Mouse (Mus musculus): ENCODE results near the gene Hnrnpl. TPM values are rescaled to one million over a fixed set of nuclear protein-coding genes. Genes with fewer than 3 reads are reported as not detected.

Hnrnpl gene
- polyA plus RNA-seq (2015; fragmentation: Nextera tagmentation; extraction: Ambion mirVana): 69.0 and 80.7 TPM in 2 replicates

DNA sequence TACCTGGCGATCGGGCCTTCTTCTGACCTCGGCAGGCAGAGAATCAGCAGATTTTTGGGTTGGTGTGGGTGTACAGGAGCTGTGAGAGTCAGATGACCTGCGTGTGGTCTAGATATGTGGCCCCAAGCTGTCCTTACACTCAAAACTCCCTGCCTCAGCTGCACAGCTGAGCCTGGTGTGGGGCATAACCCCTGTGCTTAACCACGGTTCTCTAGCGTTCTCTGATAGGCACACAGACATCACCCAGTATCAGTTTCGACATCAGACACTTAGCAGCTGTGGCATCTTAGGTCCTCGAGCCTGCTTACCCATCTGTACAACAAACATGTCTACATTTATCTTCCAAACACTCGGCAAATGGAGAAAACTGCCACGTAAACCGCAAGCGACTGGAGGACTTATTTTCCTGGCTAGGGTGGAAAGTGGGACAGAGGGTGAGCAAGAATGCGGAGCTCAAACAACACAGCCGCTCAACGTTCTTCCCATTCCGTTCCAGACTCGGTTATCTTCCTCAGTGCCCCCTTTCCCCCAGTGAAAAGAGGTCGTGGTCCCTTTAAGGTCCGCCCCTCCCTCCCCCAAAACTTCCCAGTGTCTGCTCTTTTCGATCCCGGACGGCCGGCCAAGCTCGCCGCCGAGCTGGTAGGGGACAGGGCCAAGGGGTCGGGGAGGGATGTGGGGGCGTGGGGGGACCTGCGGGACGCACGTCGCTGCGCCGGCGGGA is at the start of gene Hnrnpl:
Gene Hnrnpl (plus strand): TSS at position 321 of the 721 bp plus-strand sequence.
- Histone ChIP-seq H3K36me3 (ENCODE audit: control insufficient read depth, insufficient read depth) (peaks cover 4% of the 10 kb centered on the region), H3K9me3 (replicated peaks; ENCODE audit: control insufficient read depth, low read length) (no peaks in the 10 kb centered on the region), H3K9ac (ENCODE audit: low read depth, low read length) (peak within 1 kb of the TSS; percentile 95), H3K27ac (ENCODE audit: low read length) (peak within 1 kb of the TSS; percentile 99), H3K4me2 (ENCODE audit: low read depth, low read length) (peak within 1 kb of the TSS; percentile 100), H3K4me3 (ENCODE audit: low read depth, low read length) (peak within 1 kb of the TSS; percentile 93), H3K27me3 (ENCODE audit: control insufficient read depth, insufficient read depth, low read depth, low read length) (no peaks in the 10 kb centered on the region), H3K4me1 (ENCODE audit: control insufficient read depth, low read depth, low read length) (peaks cover 41% of the 10 kb centered on the region)
- no peak for ATAC-seq (ENCODE audit: low read depth)
- WGBS (ENCODE audit: insufficient replicate concordance): 2% methylated on average over 35 of the region's 35 CpGs

DNA sequence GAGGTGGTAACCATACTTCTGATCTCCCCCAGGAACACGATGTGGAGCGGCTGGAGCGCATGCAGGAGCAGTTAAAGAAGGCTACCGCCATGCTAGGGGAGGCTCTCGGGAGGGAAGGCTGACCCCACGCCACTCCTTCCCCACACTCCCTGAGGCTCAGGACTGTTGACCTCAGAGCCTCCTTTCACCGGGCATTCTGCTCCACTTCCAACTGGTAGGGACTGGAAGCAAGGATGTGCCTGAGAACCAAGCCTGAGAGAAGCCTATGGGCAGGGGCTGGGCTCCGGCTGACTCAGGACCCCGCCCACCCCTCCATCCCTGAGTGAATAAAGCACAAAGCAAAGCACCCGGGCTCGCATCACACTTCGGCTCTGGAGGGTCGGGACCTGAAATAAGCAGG is 49.7 kb upstream of the Hnrnpl start:
- WGBS (ENCODE audit: insufficient replicate concordance): 81% methylated on average over 13 of the region's 13 CpGs

DNA sequence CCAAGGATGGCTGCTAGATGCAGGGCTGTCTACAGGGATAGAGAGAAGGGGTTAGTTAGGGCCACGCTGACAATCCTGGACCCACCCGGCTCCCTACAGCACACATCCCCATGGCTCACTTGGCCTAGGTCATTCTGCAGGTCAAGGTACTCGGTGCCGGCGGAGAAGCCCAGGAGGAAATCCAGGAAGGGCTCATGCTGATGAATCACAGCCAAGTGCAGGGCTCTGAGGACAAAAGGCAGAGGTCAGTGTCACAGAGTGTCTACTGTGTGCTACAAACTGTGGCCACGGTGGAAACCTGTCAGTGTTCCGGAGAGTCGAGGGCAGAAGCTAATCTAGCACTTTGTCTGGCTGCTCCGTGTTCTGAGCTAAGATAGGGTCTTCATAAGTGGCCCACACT is 46.4 kb upstream of the Hnrnpl start:
- no peak overlapping the region for H3K27ac ChIP-seq (ENCODE audit: low read length)
- peaks cover 12% of the 10 kb centered on the region for H3K36me3 ChIP-seq (ENCODE audit: control insufficient read depth, insufficient read depth)
- H3K9me3 ChIP-seq (replicated peaks; ENCODE audit: control insufficient read depth, low read length): no peaks in the 10 kb centered on the region
- H3K4me3 ChIP-seq (ENCODE audit: low read depth, low read length): no peak overlapping the region
- H3K27me3 ChIP-seq (ENCODE audit: control insufficient read depth, insufficient read depth, low read depth, low read length): no peaks in the 10 kb centered on the region
- no peak for ATAC-seq (ENCODE audit: low read depth)
- peaks cover 6% of the 10 kb centered on the region for H3K4me1 ChIP-seq (ENCODE audit: control insufficient read depth, low read depth, low read length)
- no peak overlapping the region for H3K9ac ChIP-seq (ENCODE audit: low read depth, low read length)
- no peak overlapping the region for H3K4me2 ChIP-seq (ENCODE audit: low read depth, low read length)
- WGBS (ENCODE audit: insufficient replicate concordance): 85% methylated on average over 9 of the region's 9 CpGs

More for the DNA sequence above, 49.7 kb upstream of the Hnrnpl start:
- Histone ChIP-seq H3K27ac (ENCODE audit: low read length) (no peak overlapping the region), H3K4me2 (ENCODE audit: low read depth, low read length) (no peak overlapping the region), H3K4me1 (ENCODE audit: control insufficient read depth, low read depth, low read length) (no peaks in the 10 kb centered on the region), H3K27me3 (ENCODE audit: control insufficient read depth, insufficient read depth, low read depth, low read length) (peaks cover 15% of the 10 kb centered on the region), H3K9ac (ENCODE audit: low read depth, low read length) (no peak overlapping the region), H3K9me3 (replicated peaks; ENCODE audit: control insufficient read depth, low read length) (no peaks in the 10 kb centered on the region), H3K36me3 (ENCODE audit: control insufficient read depth, insufficient read depth) (peaks cover 12% of the 10 kb centered on the region), H3K4me3 (ENCODE audit: low read depth, low read length) (no peak overlapping the region)
- ATAC-seq (ENCODE audit: low read depth): no peak

DNA sequence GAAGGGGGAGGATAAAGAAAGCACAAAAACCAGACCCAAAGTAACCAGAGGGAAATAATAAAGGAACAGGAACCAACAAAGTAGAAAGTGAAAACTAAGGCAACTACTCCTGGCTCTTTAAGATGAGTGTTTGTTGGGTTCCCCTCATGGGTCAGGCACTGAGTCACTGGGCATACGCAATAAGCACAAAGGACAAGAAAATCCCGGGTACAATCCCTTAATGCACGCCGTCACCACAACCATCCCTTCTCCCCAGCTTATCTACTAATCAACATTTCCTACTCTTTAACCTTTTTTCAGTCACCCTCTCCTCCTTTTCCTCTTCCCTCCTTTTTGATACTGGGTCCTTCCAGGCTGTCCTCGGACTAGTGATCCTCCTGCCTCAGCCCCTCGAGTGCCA is 43.1 kb upstream of the Hnrnpl start:
- H3K27me3 ChIP-seq (ENCODE audit: control insufficient read depth, insufficient read depth, low read depth, low read length): no peaks in the 10 kb centered on the region
- no peak overlapping the region for H3K27ac ChIP-seq (ENCODE audit: low read length)
- H3K9me3 ChIP-seq (replicated peaks; ENCODE audit: control insufficient read depth, low read length): no peaks in the 10 kb centered on the region
- ATAC-seq (ENCODE audit: low read depth): no peak
- H3K36me3 ChIP-seq (ENCODE audit: control insufficient read depth, insufficient read depth): peaks cover 7% of the 10 kb centered on the region
- 59% methylated on average over 6 of the region's 6 CpGs for WGBS (ENCODE audit: insufficient replicate concordance)
- peaks cover 26% of the 10 kb centered on the region for H3K4me1 ChIP-seq (ENCODE audit: control insufficient read depth, low read depth, low read length)
- peak overlapping the region; percentile 76 for H3K4me2 ChIP-seq (ENCODE audit: low read depth, low read length)
- no peak overlapping the region for H3K9ac ChIP-seq (ENCODE audit: low read depth, low read length)
- H3K4me3 ChIP-seq (ENCODE audit: low read depth, low read length): peak overlapping the region; percentile 88

DNA sequence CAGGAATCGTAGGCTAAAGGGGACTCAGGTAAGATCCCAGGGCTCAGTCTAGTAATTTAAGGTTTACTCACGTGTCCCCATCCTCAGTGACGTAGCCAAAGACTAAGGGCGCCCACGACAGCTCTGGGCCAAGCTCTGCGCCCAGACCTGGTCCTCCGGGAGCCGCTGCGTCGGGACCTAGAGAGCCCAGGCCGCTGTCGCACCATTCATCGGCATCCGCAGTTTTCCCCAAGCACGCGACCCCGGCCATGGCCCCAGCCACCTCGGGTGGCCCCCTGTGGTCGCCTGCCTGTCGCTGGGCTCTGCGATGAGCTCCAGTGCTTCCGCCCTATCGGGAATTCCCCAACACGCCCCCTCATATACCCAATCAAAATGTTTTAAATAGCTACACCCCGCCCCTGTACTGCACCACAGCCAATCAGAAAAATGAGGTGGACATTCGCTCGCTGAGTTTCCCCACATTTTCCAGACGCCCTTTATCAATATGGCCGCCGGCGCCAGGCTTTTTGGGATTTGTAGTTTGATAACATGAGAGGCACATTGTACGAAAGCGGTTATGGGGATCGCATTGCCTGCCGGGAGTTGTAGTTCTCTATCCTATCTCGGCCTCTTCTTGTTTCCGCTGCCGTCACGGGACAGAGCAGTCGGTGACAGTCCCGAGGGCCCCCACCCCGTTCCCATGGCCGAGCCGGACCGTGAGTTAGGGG is 42.0 kb upstream of the Hnrnpl start, which contains the start of gene Sirt2:
Gene Sirt2 (plus strand): TSS at position 563 of the 707 bp plus-strand sequence.
- Histone ChIP-seq H3K27me3 (ENCODE audit: control insufficient read depth, insufficient read depth, low read depth, low read length) (no peaks in the 10 kb centered on the region), H3K4me1 (ENCODE audit: control insufficient read depth, low read depth, low read length) (peaks cover 34% of the 10 kb centered on the region), H3K9me3 (replicated peaks; ENCODE audit: control insufficient read depth, low read length) (no peaks in the 10 kb centered on the region), H3K27ac (ENCODE audit: low read length) (peak within 1 kb of the TSS; percentile 68; the same call in 1 of the 2 replicates), H3K4me3 (ENCODE audit: low read depth, low read length) (peak within 1 kb of the TSS; percentile 88), H3K4me2 (ENCODE audit: low read depth, low read length) (peak within 1 kb of the TSS; percentile 89), H3K9ac (ENCODE audit: low read depth, low read length) (peak within 1 kb of the TSS; percentile 74), H3K36me3 (ENCODE audit: control insufficient read depth, insufficient read depth) (peaks cover 4% of the 10 kb centered on the region)
- peak; percentile 96 for ATAC-seq (ENCODE audit: low read depth)
- WGBS (ENCODE audit: insufficient replicate concordance): under 1% methylated on average over 45 of the region's 45 CpGs

DNA sequence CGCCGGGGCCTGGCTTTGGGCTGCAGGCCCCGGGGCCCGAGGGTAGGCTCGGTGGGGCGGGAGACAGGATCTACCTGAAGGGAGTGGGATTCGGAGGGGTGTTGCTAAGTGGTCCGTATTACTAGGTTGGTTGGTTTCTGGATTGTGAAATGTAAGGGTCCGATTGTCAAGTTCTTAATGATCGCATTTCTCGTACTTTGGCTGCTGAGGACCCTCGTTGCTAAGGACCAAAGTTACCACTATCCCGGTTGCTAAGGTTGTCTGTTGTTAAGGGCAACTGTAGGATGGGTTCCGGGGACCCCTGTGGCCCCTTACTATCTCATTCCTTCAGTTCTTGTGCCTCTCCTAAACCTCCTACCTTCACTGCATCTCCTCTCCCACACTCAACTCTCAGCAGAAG is 41.4 kb upstream of the Hnrnpl start:
- no peak for ATAC-seq (ENCODE audit: low read depth)
- Histone ChIP-seq H3K4me3 (ENCODE audit: low read depth, low read length) (peak overlapping the region; percentile 88), H3K27ac (ENCODE audit: low read length) (peak overlapping the region; percentile 49; the same call in 1 of the 2 replicates), H3K27me3 (ENCODE audit: control insufficient read depth, insufficient read depth, low read depth, low read length) (no peaks in the 10 kb centered on the region), H3K9ac (ENCODE audit: low read depth, low read length) (peak overlapping the region; percentile 74), H3K9me3 (replicated peaks; ENCODE audit: control insufficient read depth, low read length) (no peaks in the 10 kb centered on the region), H3K4me2 (ENCODE audit: low read depth, low read length) (peak overlapping the region; percentile 89), H3K4me1 (ENCODE audit: control insufficient read depth, low read depth, low read length) (peaks cover 34% of the 10 kb centered on the region), H3K36me3 (ENCODE audit: control insufficient read depth, insufficient read depth) (no peaks in the 10 kb centered on the region)
- 8% methylated on average over 14 of the region's 14 CpGs for WGBS (ENCODE audit: insufficient replicate concordance)

DNA sequence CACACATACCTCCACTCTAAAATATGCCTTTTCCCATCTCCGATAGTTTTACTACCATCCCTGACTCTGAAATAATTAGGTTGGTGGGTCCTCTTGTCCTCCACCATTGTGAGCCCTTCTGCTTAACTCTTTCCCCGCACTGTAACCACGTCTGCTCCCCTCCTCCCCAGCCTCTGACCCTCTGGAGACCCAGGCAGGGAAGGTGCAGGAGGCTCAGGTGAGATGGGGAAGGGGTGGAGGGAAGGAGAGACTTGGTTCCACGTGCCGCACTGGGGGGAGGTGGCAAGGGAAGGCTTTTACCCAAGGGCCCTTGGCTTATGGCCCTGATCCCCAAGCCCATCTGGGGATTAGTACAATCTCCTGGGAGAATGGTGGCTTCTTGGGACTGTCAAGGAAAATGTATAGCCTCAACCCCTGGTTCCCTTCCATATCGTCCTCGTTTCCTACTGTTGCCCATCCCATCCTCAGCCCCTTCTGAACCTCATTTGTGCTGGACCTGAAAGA is 40.8 kb upstream of the Hnrnpl start, which contains the start of gene Nfkbib:
Gene Nfkbib (minus strand): TSS at position 51 of the 504 bp plus-strand sequence.
- no peaks in the 10 kb centered on the region for H3K36me3 ChIP-seq (ENCODE audit: control insufficient read depth, insufficient read depth)
- ATAC-seq (ENCODE audit: low read depth): no peak
- H3K9me3 ChIP-seq (replicated peaks; ENCODE audit: control insufficient read depth, low read length): no peaks in the 10 kb centered on the region
- H3K4me2 ChIP-seq (ENCODE audit: low read depth, low read length): peak within 1 kb of the TSS; percentile 89
- H3K9ac ChIP-seq (ENCODE audit: low read depth, low read length): peak within 1 kb of the TSS; percentile 74
- peaks cover 34% of the 10 kb centered on the region for H3K4me1 ChIP-seq (ENCODE audit: control insufficient read depth, low read depth, low read length)
- H3K4me3 ChIP-seq (ENCODE audit: low read depth, low read length): peak within 1 kb of the TSS; percentile 88
- H3K27me3 ChIP-seq (ENCODE audit: control insufficient read depth, insufficient read depth, low read depth, low read length): no peaks in the 10 kb centered on the region
- peak within 1 kb of the TSS; percentile 49; the same call in 1 of the 2 replicates for H3K27ac ChIP-seq (ENCODE audit: low read length)
- WGBS (ENCODE audit: insufficient replicate concordance): 59% methylated on average over 7 of the region's 7 CpGs

DNA sequence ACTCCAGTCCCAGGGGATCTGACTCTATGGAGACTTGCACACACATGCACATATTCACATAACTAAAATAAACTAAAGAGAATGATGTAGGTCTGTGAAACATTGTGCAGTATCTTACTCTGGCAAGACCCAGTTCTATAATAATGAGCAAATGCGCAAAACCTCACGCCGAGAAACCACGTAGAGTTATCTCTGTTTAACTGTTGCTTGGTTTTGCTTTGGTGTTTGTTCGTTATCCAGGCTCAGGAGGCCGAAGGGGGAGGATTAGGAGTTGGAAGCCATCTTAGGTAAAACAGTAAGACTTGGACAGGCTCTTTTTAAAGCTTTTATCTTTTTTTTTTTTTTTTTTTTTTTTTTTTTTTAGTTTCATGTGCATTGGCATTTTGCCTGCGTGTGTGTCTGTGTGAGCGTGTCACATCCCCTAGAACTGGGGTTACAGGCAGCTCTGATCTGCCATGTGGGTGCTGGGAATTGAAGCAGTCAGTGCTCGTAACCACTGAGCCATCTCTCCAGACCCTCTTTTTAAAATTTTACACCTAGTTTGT is 38.9 kb upstream of the Hnrnpl start:
- no peak overlapping the region for H3K27ac ChIP-seq (ENCODE audit: low read length)
- no peaks in the 10 kb centered on the region for H3K27me3 ChIP-seq (ENCODE audit: control insufficient read depth, insufficient read depth, low read depth, low read length)
- WGBS (ENCODE audit: insufficient replicate concordance): 46% methylated on average over 9 of the region's 9 CpGs
- H3K4me1 ChIP-seq (ENCODE audit: control insufficient read depth, low read depth, low read length): peaks cover 34% of the 10 kb centered on the region
- ATAC-seq (ENCODE audit: low read depth): no peak
- H3K9ac ChIP-seq (ENCODE audit: low read depth, low read length): no peak overlapping the region
- H3K9me3 ChIP-seq (replicated peaks; ENCODE audit: control insufficient read depth, low read length): no peaks in the 10 kb centered on the region
- no peaks in the 10 kb centered on the region for H3K36me3 ChIP-seq (ENCODE audit: control insufficient read depth, insufficient read depth)
- no peak overlapping the region for H3K4me2 ChIP-seq (ENCODE audit: low read depth, low read length)
- H3K4me3 ChIP-seq (ENCODE audit: low read depth, low read length): no peak overlapping the region
